Mouse (Mus musculus) hematopoietic stem cell, adult 5-6 weeks (primary cell): ENCODE measurements at regions not wholly inside any gene's neighbourhood (a gene's known extent, or its start where the extent isn't known, plus 50 kb on each side); places are given as distances from the start of the nearest gene placed in this dataset.
A peak's percentile ranks its signal among the peaks of the same experiment; 100 is the strongest.

ENCODE experiments used
- ATAC-seq, 2 experiments: fragments of 125-278 bp in 1 of 2; replicated peaks in 1 of 2; 2 replicates each; pipeline ENCODE4 v1.8.0; 2016 to 2017; ENCODE audit warnings: inconsistent platforms in 2 of 2, mild to moderate bottlenecking in 2 of 2, moderate number of reproducible peaks in 2 of 2, low read depth in 1 of 2, moderate TSS enrichment in 1 of 2; ENCODE audit not compliant: low FRiP score in 2 of 2, poor library complexity in 2 of 2, severe bottlenecking in 2 of 2, insufficient read depth in 1 of 2, low TSS enrichment in 1 of 2

DNA sequence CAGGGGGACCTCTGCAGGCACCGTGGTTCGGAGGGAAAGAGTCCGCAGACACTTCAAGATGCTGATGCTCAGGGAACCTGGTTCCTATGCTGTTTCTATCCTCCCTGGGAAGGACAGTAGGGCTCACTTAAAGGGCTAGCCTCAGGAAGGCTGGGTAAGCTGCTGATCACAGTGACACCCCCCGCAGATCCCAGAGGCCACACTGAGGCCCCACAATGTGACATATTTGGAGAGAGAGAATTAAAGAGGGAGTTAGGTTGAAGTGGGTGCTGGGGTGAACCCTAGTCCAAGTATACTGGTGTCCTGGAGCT lies 208.5 kb downstream of the Dhx35 start:
- no peak for ATAC-seq

DNA sequence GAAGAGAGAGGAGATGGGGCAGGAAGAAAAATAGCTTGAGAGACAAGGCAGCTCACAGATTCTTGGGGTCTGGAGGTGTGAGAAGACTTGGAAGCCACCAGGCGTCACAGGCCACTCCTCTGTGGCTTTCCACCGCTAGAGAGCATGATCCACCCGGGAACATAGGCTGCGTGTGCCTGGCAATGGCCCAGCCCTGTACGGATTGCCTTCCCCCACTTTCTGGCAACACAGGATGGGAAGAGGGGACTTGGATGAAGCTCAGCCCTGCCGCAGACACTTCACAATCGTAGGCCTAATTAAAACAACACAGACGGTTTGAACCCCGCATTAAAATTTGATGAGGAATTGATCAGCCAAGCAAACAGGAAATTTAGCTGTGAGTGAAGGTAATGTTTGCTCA lies 209.8 kb downstream of the Dhx35 start:
- no peak for ATAC-seq

DNA sequence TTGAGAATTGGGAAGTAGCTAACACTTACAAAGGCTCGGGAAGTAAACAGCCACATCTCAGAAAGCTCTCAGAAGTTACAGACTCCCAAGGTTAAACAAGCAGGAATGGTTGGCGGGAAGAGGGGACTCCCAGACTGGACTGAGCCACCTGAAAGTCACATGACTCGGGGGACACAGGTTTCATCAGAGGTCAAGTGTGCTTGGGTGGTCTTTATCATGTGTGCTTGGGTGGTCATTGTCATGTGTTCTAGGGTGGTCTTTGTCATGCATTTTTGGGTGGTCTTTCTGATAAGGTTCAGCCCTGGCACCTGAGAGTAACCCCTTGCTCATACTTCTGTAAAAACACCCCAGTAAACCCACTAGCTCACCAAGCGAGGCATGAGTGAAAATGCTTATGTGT lies 218.1 kb downstream of the Dhx35 start:
- ATAC-seq = no peak

DNA sequence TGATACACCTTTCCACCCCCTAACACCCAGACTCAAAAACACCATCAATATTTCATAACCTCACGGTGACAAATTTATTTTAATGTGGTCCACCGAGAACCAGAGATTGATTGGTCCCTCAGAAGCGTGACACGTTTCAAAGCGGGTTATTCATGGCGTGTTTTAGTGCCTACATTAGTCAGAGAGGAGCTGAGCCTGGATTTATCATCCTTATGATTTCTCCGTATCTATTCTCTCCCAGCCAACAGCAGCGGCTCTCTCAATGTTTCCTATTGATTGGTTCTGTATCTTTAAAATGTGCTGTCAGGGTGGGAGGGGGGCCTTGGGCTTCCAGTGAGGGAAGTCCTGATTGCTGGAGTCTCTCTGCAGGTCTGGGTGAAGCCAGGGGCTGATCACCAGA lies 219.9 kb downstream of the Dhx35 start:
- ATAC-seq = no peak

DNA sequence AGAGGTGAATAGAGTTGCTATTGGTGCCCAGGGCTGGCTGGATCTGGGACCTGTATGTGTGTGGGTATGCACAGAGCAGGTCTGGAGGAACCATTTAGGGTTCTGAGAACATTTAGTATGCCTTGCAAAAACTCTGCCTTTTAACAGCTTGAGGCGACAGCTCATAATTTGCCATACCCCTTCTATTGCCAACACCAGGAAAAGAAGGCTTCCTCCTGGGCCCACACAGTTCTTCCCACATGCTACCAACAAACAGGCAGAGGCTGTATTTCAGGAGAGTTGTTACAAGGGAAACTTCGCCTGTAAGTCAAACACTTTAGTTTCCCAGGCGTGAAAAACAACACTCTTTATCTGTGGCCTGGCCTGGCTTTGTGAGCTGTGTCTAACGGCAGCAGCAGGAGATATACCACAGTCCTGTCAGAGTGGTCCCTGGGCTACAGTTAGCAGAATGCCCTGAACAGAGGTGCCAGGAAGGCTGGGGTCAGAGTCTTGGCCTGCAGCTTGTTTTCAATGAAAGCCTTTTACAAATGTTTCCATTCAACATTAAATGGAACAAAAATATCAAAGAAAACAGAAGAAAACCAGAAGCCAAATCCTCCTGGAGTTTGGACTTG lies 225.4 kb downstream of the Dhx35 start:
- ATAC-seq = no peak

DNA sequence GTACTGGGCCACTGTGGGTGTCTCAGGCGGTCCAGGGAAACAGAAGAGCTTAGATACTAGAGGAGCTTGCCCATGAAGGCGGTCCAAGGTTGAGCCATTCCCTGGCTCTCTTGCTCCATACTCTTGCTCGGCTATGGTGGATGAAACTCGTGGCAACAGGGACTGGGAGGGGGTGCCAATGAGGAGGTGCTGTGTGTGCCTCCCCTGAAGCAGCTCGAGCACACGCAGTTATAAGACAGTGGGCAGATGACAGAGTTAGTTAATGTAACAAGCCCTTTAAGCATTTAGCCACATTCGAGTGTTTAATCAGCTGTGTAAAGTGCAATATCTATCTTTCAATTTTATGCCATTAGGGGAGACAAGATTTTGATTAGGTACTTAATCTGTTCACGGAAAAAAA lies 237.5 kb downstream of the Dhx35 start:
- no peak for ATAC-seq

DNA sequence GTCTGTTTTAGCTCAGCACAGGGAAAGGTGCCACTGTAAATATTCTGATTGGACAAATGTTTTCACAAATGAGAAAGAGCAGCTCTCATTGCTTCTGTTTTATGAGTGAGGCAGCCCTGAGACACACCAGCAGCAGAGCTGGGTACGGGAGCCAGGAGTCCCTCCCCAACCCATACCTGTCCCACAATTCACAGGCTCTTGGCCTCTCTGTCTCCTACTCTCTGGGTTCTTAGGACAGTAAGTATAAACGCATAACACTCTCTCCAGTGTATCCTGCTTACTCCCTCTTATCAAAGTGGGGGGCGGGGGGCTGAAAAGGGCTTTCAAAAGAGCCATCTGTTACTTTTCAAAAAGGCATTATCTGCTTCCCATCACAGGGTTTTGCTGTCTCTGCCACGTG lies 245.3 kb downstream of the Dhx35 start:
- ATAC-seq = no peak

DNA sequence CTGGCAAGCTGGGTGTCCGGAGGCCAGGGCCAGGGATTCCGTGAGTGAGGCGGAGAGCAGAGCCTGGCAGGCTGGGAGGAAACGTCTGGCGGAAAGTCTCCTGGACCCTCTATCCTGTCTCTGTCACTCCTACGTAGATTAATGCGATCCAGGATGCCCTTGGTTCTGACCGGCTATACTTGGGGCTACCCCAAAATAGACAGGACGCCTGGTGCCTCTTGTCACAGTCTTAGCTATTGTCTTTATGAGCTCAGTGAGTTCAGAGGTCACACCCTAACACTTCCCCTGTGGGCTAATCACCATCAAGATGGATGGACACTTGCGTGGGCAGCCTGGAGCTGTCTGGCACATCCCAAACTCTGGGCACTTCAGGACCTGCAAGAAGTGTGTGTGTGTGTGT lies 258.9 kb downstream of the Dhx35 start:
- ATAC-seq = peak in 1 of 2 experiments; percentile 31; a peak in 2 of 4 replicates

DNA sequence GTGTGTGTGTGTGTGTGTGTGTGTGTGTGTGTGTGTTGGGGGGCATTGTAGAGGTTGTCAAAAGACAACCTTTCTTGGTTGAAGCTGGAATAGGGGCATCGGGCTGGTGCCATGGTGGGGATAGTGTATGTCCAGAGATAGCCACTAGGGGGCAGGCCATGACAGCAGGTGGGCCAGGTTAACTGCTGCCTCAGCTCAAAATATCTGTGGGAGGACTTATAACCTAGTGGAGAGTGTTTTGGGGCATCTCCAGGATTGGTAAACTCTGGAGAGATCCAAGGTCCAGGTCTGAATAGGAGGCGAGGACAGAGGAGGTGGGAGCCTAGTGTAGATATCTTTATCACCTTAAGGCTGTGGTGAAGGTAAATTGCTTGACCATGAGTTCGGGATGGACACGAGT lies 259.3 kb downstream of the Dhx35 start:
- ATAC-seq = peak; percentile 55 to 58; a peak in 2 of 4 replicates

DNA sequence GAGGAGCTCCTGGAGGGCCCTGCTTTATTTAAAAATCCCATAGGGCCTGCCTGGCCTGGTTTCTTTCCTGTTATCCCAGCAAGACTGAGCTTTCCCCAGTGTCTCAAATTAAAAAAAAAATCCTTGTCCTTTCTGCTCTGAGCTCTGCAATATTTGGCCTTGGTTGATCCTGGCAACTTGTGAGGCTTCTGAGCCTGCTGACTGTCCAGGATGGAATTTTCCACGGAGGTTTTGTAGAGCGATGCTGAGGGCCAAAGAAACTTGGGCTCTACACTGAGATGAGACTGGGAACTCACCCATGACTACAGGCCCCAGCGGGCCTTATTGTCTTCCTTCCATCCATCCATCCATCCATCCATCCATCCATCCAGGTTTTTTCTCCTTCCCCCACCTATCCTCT lies 259.8 kb downstream of the Dhx35 start:
- ATAC-seq = no peak

DNA sequence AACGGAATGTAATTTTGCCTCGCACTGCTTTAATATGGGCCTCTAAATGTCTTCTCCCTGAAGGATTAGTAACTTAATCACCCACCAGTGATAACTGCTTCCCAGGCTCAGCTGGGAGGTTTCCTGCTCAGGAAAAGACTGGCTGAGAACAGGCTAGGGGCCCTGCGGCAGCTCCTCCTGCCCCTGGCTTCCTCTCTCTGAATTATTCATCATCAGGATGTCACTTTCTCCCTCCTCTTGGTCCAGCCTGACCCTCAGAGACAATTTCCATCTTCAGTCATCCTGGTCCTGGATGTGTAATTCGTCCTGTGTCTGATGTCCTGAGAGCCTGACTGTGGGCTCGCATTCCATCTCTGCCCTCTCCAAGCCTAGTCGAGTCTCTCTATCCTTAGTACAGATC lies 261.2 kb downstream of the Dhx35 start:
- ATAC-seq = no peak

DNA sequence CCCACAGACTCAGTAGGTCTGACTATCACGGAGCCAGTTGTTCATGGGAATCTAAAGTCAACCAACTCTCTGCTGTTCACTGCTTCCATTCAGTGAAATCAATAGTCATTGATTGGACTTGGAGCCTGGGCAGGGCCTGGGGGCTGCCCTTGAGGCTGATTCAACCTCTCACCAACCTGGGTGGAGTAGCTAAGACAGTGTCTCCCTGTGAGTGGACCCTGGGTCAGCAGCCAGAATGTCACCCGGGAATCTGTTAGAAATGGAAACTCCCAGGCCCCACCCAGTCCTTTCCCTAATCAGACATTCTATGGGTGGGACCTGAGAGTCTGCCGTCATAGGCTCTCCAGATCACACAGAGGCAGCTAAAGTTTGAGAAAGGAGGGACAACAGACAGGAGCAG lies 262.4 kb downstream of the Dhx35 start:
- ATAC-seq = no peak

DNA sequence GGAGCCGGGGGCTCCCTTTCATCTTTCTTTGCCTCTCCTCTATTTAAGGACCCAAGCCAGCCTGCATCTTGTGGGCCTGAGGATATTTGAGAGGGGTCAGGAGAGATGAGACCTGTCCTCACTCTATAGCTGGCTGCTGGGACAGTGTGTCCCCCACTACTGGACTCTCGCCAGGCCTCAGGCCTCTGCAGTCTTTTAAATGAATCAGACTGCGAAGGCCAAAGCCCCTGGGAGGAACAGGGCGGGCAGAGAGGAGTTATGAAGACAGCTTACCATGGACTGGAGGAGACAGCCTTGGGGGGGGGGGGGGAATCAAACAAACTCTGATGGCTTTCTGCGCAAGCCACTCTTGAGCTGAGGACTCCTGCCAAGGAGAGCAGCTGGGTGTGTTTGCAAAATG lies 262.9 kb downstream of the Dhx35 start:
- ATAC-seq = no peak

DNA sequence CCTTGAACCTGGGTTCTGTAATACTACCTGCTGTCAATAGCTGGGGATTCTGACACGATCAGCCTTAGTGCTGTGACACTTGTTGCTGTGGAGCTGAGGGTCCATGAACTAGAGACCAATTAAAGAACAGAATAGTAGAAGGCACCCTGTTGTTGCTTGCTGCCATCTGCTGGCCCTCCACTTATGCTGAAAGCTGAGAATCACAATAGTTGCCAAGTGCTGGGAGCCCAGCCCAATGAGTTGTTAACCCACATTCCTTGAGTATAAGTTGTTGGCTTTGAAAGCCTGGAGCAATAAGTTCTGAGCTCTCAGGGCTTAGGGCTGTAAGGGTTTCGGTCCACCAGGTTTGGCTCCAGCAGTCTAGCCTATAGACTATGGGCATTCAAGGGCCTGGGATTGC lies 267.7 kb downstream of the Dhx35 start:
- no peak for ATAC-seq

DNA sequence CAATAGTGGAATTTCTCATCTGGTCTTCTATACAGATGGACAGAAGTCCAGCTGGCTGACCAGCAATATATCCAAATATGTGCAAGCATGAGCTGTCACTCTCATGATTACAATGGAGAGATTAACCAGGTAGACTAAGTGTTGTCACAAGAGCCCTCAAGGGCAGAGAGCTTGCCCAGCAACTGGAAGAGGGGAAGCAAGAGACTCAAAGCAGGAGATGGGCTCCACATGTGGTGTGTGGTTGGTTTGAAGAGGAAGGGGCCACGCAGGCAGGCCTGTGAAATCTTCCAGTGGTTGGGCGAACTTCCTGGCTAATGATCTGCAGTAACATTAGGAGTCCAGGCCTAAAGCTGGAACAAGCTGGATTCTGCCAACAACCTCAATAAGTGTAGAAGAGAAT lies 268.1 kb downstream of the Dhx35 start:
- no peak for ATAC-seq

DNA sequence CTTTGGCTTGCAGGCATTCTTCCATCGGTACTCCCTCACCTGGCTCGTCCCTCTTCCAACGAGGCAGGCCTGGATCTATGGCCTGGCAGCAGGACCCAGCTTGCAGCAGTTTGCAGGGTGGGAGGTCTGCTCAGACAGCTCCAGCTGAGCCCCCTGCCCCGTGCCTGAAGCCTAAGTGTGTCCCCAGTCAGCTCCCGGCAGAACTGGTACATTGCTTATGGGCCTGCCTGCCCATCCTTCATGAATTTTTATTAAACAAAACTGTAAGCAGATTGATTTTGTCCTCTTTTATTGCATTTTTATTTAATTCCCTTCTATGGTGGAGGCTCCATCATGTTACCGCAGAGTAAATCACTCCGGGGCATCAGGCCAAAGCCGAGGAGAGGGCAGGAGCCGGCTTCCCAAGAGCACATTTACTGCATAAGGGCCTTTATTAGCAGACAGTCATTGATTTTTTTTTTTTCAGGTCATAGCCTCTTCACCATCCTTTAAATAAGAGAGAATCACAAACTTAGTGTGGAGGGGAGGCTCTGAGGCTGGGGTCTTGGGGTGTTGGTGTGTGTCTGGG lies 269.9 kb downstream of the Dhx35 start:
- ATAC-seq = no peak

DNA sequence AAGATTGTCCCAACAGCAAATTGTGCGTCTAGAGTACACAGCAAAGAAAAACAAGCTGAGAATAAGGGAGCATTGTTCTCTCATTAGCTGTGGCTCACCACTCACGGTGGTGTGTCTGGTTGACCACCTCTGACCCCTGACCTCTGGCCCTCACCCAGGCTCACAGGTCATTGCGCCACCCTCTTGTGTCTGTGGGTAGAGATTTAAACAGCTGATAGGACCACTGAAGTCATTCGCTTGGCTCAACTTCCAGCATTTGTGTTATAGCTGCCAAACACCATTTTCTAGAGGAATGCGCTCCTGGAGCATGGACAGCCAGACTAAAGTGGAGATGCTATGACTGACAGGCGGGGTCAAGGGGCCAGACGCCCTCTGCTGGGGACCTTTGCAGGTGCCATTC lies 272.9 kb downstream of the Dhx35 start:
- ATAC-seq = no peak

DNA sequence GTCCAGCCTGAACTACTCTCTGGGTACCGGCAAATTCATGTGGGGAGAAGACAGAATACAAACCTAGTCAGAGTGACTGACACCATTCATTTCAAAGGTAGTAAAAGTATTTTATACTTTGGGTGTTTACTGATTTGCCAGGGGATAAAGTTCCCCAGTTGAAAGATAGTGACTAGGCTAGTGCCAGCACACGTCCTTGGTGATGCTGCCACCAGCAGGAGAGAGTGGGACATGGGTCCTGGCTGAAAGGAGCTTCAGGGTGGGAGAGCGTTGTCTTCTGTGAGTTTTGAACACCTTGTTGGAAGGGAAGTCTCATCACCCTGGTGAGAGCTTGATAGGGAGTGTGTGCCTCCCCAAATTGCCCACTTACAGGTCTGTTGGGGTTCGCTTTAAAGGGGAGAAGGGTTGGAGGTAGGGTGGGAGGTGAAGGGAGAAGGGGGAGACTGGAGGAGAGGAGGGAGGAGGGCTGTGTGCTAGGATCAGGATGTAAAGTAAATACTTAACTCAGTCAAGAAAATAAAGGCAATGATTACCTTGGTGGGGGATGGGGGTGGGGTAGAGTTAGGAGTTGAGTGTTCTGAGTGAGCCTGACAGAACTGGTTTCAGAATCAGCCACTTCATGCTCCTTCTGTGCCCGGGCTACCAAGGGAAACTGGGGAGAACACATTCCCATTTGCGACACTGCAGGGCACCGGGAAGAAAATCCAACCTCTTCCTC lies 273.9 kb downstream of the Dhx35 start:
- no peak for ATAC-seq

DNA sequence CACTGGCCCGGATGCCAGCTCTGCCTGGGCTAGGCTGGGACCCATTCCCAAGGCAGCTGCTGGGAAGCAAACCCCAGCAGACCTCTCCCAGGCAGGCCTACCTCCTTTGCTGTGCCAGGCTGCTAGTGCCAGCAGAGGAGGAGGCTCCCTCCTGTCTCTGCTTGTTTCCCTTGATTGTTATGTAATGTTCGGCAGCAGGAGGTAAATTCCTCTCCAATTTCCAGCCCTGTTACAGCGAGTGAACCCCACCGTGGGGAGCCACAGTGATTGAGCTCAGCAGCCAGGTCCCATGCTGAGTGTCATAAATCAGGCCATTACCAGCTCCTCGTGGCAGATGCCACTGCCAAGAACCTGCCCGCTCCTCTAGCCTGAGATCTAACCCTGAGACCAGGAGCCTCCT lies 274.6 kb downstream of the Dhx35 start:
- no peak for ATAC-seq
